Mouse (Mus musculus): ENCODE results near the gene Magi1.

Gene Magi1

DNA sequence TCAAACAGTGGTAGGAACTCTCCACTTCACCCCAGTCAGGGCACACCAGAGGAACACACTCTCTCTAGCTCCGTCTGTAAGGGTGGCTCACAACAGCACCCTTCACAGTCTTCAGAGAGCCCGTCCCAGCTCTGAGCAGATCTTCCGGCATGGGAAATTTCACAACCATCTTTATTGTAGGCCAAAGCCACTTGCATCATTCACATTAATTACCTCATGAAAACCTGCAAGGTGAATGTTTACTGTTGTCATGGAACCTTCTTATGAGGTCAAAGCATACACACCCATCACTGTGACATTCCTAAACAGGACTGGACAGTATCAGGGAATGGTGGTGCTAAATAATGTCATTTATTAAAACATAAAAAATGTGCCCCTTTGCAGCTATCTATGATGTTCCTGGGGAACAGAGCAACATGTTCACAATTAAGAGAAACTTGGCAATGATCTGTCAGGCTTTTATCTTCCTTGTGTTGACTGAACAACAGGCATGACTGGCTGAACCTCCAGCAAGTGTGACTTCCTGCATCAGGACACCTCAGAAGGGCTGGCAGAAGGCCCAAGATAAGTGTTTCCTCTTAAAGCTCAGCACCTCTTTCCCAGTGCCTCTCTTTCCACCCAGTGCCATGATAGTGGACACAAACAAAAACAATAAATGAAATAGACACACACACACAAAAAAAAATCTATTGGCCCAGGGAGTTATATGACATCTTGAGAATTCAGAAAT, 125.4 kb downstream of the Magi1 start:
- DNase-seq (ENCODE audit: low spot score): no peak

- DNase-seq (ENCODE audit: low spot score): no peak
Measured at GRCm38 (mm10) chr6:94155996-94156395, 127.7 kb downstream of the Magi1 start.

DNA sequence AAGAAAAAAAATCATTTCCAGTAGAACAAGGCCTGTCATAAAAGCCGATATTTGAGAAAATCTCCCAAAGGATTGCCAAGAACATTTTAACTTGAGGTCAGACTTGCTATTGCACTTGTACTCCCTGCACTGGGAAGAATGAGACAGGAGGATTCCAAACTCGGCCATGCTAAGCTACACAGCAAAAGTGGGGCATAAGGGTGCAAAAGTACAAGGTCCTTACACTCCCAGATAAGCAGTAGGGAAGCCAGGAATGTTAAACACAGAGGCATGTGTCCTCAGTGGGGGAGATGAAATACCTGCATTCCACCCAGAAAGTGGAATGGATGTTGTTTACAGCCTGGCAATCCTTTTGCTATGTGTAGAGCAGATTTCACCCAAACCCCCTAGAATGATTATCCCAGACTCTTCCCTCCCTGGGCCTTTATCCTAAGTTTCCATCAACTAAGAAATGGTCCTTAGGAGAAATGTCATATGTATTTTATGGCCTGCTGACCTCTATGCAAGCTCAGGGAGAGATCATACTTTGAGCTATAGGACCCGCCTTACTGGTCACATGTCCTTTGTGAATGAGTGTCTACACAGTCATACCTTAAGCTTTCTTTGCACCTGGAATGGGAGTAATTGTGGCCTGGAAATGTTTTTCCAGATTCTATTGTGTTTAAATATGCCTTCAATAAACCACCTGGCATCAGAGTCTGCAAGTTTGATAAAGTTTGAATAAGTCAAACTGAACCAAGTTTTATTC, 128.7 kb downstream of the Magi1 start:
- no peak for DNase-seq (ENCODE audit: low spot score)

DNA sequence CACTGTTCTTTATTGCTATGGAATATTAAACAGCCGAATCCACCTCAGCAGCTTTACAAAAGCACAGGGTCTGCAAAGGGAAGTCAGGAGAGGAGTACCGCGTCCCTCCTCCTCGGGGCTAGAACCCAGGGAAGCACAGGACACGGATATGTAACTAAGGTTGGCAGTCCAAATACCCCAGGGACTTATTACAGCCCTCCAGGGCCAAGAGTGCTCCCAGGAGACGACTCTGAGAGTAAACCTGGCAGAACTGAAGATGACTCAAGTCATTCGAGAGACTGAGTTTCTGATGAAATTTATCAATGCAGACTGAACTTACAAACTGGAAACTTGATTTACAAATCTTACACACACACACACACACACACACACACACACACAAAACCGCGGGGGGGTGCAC, 130.8 kb downstream of the Magi1 start:
- DNase-seq (ENCODE audit: low spot score): no peak

GRCm38 (mm10) chr6:94150876-94151275, 132.8 kb downstream of the Magi1 start:
- no peak for DNase-seq (ENCODE audit: low spot score)

- no peak for DNase-seq (ENCODE audit: low spot score)
Measured at GRCm38 (mm10) chr6:94149800-94150199, 133.9 kb downstream of the Magi1 start.

- DNase-seq (ENCODE audit: low spot score): no peak
Measured at GRCm38 (mm10) chr6:94146206-94146493, 137.6 kb downstream of the Magi1 start.

- no peak for DNase-seq (ENCODE audit: low spot score)
Measured at GRCm38 (mm10) chr6:94145430-94146205, 138.1 kb downstream of the Magi1 start.

DNA sequence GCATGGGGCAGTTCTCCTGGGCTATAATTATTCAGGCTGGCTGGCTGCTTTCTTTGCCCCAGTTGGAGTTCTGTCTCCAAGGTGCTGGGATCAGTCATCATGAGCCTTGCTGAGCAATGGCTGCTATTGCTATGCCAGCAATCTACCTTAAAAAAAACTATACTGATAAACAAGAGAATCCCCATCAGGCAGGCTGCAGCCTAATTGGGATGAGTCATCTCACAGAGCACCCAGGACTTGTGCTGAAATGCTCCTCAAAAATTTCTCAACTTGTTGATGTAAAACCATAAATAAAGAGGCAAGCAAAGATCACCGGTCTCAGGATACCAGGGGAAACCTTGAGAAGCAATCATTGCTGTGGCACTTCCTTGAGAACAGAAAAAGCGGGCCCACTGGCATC, 141.2 kb downstream of the Magi1 start:
- DNase-seq (ENCODE audit: low spot score): no peak

DNA sequence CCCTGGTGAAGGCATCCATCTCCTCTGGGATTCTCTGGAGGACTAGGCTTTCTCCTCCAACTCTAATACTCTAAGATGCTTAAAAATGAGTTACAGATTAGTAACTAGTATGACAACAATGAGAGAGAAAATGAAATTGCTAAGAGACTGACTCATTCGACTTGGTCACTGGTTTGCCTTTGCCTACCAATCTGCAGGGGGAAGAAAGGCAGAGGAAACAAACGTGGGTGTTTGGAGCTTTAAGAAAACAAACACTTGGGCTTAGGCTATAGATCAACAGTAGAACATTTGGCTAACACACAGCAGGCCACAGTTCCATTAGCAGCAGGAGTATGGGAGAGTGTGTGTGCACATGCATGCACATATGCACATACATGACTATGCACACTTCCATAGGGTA, 142.2 kb downstream of the Magi1 start:
- no peak for DNase-seq (ENCODE audit: low spot score)

DNA sequence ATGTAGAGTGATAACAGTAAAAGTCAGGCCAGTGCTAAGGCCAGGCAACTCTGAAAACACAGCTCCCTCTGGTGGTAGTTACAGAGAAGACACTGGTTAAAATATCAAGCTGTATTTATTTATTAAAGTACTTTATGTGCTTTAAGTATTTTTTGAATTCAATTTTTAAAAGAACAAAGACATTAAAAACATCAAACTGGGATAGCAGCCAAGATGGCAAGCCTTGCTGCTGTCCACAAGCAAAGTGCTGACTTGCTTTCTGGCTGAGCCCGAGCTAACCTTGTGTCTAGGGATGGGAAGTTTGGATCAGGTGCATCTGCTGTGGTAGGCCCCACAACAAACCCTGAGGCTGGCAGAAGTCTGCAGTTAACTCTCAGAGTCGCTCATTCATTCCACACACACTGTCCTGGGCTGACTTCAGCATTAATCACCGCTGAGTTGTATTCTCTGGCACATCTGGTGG, 143.7 kb downstream of the Magi1 start:
- no peak for DNase-seq (ENCODE audit: low spot score)

DNA sequence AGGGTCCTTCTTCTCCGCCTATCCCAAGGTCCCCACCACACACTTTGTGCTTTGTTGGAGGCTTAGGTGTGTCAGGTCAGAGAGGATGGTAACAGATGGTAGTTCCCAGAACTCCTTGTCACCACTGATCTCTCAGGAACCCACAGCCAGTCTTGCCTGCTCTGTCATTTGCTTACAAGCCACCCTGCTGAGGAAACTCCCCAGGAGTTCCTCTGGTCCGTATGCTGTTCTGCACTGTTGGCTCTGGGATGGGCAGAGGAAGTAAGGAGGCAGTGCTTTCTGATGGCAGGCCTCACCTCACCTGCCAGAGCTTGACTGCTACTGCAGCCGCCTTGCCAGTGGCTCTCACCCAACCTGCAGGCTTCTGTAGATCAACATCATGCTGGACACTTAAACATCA, 147.0 kb downstream of the Magi1 start:
- no peak for DNase-seq (ENCODE audit: low spot score)

GRCm38 (mm10) chr6:94134159-94134558, 149.6 kb downstream of the Magi1 start:
- DNase-seq (ENCODE audit: low spot score): no peak

DNA sequence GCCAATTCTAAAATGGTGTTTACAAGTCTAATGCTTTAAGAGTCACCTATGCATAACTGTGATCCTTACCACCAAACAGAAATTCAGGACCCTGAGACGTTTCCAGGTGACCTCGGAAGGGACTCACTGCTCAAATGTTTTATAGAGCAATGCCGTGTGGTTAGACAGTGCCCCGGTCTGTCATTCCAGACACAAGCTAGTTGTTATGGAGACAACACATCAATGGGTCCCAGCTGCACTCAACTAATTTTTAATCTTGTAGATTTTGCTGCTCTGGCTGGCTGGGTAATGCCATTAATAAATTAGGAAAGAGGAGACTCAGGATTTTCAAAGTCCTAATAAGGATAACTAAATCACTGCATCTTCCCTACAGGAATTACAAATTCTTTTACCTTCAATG, 151.7 kb downstream of the Magi1 start:
- DNase-seq (ENCODE audit: low spot score): no peak

- no peak for DNase-seq (ENCODE audit: low spot score)
Measured at GRCm38 (mm10) chr6:94130389-94130788, 153.3 kb downstream of the Magi1 start.

DNA sequence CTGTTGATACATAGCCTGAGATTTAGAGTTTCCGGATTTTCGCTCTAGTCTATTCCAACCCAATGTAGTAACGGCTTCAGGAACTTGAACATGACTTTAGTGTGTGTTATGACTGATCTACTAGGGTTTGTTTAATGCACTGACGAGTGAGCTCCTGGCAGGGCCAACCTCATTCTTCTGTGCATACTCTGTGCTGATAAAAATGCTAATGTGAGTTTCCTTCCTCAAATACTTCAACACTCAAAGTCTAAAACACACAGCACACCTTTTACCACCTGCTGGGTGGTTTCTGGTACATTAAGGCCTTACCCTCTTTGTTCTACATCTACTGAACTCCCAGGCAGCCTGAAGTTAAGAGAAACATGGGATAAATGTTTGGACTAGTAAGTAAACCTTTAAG, 157.0 kb downstream of the Magi1 start:
- no peak for DNase-seq (ENCODE audit: low spot score)

- no peak for DNase-seq (ENCODE audit: low spot score)
Measured at GRCm38 (mm10) chr6:94125144-94125543, 158.6 kb downstream of the Magi1 start.

DNA sequence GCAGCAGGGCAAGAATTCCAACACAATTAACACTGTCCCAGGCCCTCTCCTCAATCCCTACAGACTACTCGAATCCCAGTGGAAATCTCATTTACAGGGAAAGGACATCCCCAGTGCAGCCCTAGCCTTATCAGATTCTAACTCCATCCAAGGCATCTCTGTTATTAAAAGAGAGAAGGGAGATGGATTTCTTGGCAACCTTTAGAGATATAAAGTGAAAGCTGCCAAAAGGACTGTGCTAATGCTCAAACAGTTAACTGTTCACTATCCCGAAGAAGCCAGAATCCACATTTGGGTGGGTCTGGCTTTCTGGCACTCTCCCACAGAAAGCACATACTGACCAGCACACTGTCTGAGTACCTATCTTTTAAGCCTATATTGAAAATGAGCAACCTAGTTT, 159.4 kb downstream of the Magi1 start:
- DNase-seq (ENCODE audit: low spot score): no peak

DNA sequence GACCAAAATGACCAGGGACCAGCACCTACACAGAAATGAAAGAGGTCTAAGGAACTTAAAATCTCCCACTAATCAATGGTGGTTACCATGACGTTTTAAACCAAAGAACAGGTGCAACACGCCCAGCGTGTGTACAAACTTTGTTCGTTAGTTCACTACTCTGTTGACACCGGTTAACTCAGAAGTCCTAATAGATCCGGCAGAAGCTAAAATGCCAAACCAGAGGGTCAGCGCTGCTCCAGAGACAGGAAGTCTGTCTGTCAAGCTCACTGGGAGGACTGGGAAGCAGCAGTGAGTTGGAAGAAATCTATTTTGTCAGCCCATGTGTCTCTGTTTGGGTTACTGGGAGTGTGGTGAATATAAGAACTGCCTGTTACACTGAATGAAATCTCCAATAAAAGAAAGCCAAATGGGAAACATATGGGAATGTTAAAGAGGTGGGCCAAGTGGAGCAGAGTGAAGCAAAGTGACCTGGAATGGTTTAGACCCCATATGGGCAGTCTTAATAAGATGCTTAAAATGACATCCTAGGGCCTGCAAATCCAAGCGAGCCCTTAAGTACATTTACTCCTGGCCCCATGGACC, 161.1 kb downstream of the Magi1 start:
- DNase-seq (ENCODE audit: low spot score): no peak

- no peak for DNase-seq (ENCODE audit: low spot score)
Measured at GRCm38 (mm10) chr6:94121488-94121887, 162.2 kb downstream of the Magi1 start.

- no peak for DNase-seq (ENCODE audit: low spot score)
Measured at GRCm38 (mm10) chr6:94116434-94117432, 167.0 kb downstream of the Magi1 start.
